Mouse (Mus musculus): ENCODE data around the gene Zdhhc20. TPM values are rescaled to one million over a fixed set of nuclear protein-coding genes. Genes with fewer than 3 reads are reported as not detected.

Gene Zdhhc20
- total RNA-seq (2023), result 10 to 100 TPM; 29.8 to 37.3 TPM

GRCm38 (mm10) chr14:57890011-57890842 is at the start of gene Zdhhc20:
TSS of gene Zdhhc20 (minus strand) at chr14:57890276.

GRCm38 (mm10) chr14:57825788-57826751 is 64.0 kb downstream of the Zdhhc20 start, which contains the start of the genes Ska3 and Mrpl57:
TSS of gene Ska3 (minus strand) at chr14:57826185.
TSS of gene Mrpl57 (plus strand) at chr14:57826234.

GRCm38 (mm10) chr14:57797991-57798931 is 91.8 kb downstream of the Zdhhc20 start, which contains the start of gene Sap18:
TSS of gene Sap18 (plus strand) at chr14:57798180.

Other genes starting within 250 kb of the Zdhhc20 start
- 10 to 100 TPM; 14.7 to 14.9 TPM for gene Xpo4, start 224.8 kb downstream of the Zdhhc20 start, total RNA-seq (2023)
- gene Gm49361, start 144.2 kb downstream of the Zdhhc20 start, total RNA-seq (2023), result 1 to 10 TPM in 1 of 2 experiments, not detected in 1; 1.8 TPM
- 10 to 100 TPM; 37.3 to 39.1 TPM for gene Lats2, start 131.9 kb downstream of the Zdhhc20 start, total RNA-seq (2023)
- 10 to 100 TPM; 25.0 to 45.5 TPM for gene Sap18, start 92.1 kb downstream of the Zdhhc20 start, total RNA-seq (2023)
- 10 to 100 TPM; 16.0 to 16.3 TPM for gene Ska3, start 64.1 kb downstream of the Zdhhc20 start, total RNA-seq (2023)
- gene Mrpl57, start 64.0 kb downstream of the Zdhhc20 start, total RNA-seq (2023), result 10 to 100 TPM; 46.6 to 55.8 TPM
- gene Micu2, start 109.0 kb upstream of the Zdhhc20 start, total RNA-seq (2023), result 10 to 100 TPM; 46.3 to 49.0 TPM
- gene Fgf9, start 180.3 kb upstream of the Zdhhc20 start, total RNA-seq (2023), result not detected

Data from neutrophil, adult 83 days (primary cell).